Mouse (Mus musculus) hindbrain, embryonic 14.5 days (tissue): ENCODE measurements around the gene Atp6v0c. TPM values are rescaled to one million over a fixed set of nuclear protein-coding genes. Genes with fewer than 3 reads are reported as not detected.

ENCODE experiments used
- ATAC-seq: fragments of 200-750 bp; cut with Nextera tagmentation; 2 replicates; pipeline ENCODE4 v1.8.0; 2017; ENCODE audit warnings: moderate number of reproducible peaks, mild to moderate bottlenecking, moderate TSS enrichment, moderate library complexity; ENCODE audit not compliant: low FRiP score
- DNase-seq: peaks from one replicate; pipeline ENCODE4 v3.0.0-alpha.2; 2015; ENCODE audit warnings: low spot score
- H3K27ac ChIP-seq: fragments of 300-500 bp; sonication (generic); 2 replicates; pipeline ENCODE4 v1.5.1; 2014; ENCODE audit warnings: mild to moderate bottlenecking, moderate library complexity
- H3K27me3 ChIP-seq: fragments of 300-500 bp; sonication (generic); 2 replicates; pipeline ENCODE4 v1.6.1; 2014; ENCODE audit warnings: mild to moderate bottlenecking, low read length, mixed read lengths; ENCODE audit not compliant: control insufficient read depth, insufficient read depth
- H3K36me3 ChIP-seq: fragments of 300-500 bp; sonication (generic); replicated peaks from 2 replicates; pipeline ENCODE4 v1.6.1; 2014; ENCODE audit not compliant: control insufficient read depth, insufficient read depth
- H3K4me1 ChIP-seq: fragments of 300-500 bp; sonication (generic); replicated peaks from 2 replicates; pipeline ENCODE4 v1.6.1; 2014; ENCODE audit warnings: antibody characterized with exemption, low read length, mixed read lengths; ENCODE audit not compliant: control insufficient read depth, insufficient read depth
- H3K4me2 ChIP-seq: fragments of 300-500 bp; sonication (generic); replicated peaks from 2 replicates; pipeline ENCODE4 v1.6.1; 2014; ENCODE audit warnings: mild to moderate bottlenecking, moderate library complexity
- H3K4me3 ChIP-seq: fragments of 300-500 bp; sonication (generic); replicated peaks from 2 replicates; pipeline ENCODE4 v1.5.1; 2014; ENCODE audit warnings: mild to moderate bottlenecking, low read length
- H3K9ac ChIP-seq: fragments of 300-500 bp; sonication (generic); 2 replicates; pipeline ENCODE4 v1.6.1; 2014
- H3K9me3 ChIP-seq: fragments of 300-500 bp; sonication (generic); 2 replicates; pipeline ENCODE4 v1.6.1; 2016; ENCODE audit warnings: low read length; ENCODE audit not compliant: control insufficient read depth
- WGBS: fragments of 180-500 bp; shearing (Covaris S2); extraction: QIAGEN DNeasy Blood & Tissue Kit; methylation state at CpG from one replicate; pipeline ENCODE4 v1.1.7; 2014; 5-methylcytosine and 5-hydroxymethylcytosine counted together
- polyA plus RNA-seq: library from polyadenylated mRNA; unstranded; fragments of >200 nt; fragmentation: Nextera tagmentation; extraction: Ambion mirVana; gene quantifications from 2 replicates; pipeline ENCODE4 v1.2.1, GENCODE M21; 2014

The Atp6v0c gene
- polyA plus RNA-seq: 1,495 and 1,569 TPM in 2 replicates

DNA sequence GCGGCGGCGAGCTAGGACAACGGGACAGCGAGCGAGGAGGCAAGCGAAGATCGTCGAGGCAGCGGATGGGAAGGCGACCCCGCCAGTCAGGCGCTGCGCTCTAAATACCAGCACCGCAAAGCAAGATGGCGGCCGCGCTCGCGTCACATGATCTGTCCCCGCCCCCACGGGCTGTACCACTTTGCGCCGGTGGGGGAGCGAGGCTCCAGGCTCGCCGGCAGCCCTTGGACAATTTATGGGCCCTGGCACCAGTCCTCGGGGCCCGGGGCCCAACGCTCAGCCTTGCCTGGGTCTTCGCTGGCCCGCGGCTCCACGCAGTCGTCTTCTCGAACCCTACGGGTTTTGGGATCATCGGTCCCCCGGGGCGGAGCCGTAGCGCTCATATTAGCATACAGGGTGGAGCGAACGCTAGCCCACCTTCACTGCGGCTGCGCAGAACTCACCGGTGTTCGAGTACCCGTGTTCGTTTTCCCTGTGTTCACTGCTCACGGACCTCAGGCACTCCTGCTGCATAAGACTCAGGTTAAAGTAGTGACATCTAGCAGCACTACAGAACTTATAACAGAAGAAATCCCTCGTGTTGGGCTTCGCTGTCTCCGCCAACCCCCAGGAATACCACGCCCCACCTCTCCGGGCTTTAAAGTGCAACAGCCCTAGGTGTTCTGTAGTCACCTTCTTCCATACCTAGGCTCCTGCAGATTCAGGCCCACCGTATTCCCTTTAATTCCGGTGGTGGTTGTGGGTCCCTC lies at the start of gene Atp6v0c:
Gene Atp6v0c (minus strand): TSS at position 386 of the 749 bp plus-strand sequence.
- Histone ChIP-seq H3K9me3 (no peaks in the 10 kb centered on the region), H3K27ac (peak within 1 kb of the TSS; percentile 97), H3K27me3 (no peaks in the 10 kb centered on the region), H3K4me3 (peak within 1 kb of the TSS; percentile 97), H3K9ac (peak within 1 kb of the TSS; percentile 97), H3K4me2 (peak within 1 kb of the TSS; percentile 76), H3K4me1 (peaks cover 27% of the 10 kb centered on the region), H3K36me3 (peaks cover 21% of the 10 kb centered on the region)
- WGBS: under 1% methylated on average over 58 of the region's 58 CpGs
- DNase-seq: peak; percentile 96
- ATAC-seq: peak; percentile 90

GRCm38 (mm10) chr17:24216836-24217235 lies 47.3 kb upstream of the Atp6v0c start:
- Histone ChIP-seq H3K9ac (no peak overlapping the region), H3K9me3 (no peaks in the 10 kb centered on the region), H3K27ac (no peak overlapping the region), H3K27me3 (no peaks in the 10 kb centered on the region), H3K4me3 (no peak overlapping the region), H3K4me1 (peaks cover 13% of the 10 kb centered on the region), H3K4me2 (no peak overlapping the region), H3K36me3 (peaks cover 30% of the 10 kb centered on the region)
- DNase-seq (no peak), ATAC-seq (no peak)
- WGBS: 66% methylated on average over 4 of the region's 4 CpGs

GRCm38 (mm10) chr17:24213186-24213585 lies 43.7 kb upstream of the Atp6v0c start:
- Histone ChIP-seq H3K4me2 (no peak overlapping the region), H3K9me3 (no peaks in the 10 kb centered on the region), H3K36me3 (peaks cover 30% of the 10 kb centered on the region), H3K9ac (no peak overlapping the region), H3K27ac (no peak overlapping the region), H3K4me1 (peaks cover 31% of the 10 kb centered on the region), H3K27me3 (no peaks in the 10 kb centered on the region), H3K4me3 (no peak overlapping the region)
- 78% methylated on average over 6 of the region's 6 CpGs for WGBS
- no peak for ATAC-seq
- DNase-seq: no peak

DNA sequence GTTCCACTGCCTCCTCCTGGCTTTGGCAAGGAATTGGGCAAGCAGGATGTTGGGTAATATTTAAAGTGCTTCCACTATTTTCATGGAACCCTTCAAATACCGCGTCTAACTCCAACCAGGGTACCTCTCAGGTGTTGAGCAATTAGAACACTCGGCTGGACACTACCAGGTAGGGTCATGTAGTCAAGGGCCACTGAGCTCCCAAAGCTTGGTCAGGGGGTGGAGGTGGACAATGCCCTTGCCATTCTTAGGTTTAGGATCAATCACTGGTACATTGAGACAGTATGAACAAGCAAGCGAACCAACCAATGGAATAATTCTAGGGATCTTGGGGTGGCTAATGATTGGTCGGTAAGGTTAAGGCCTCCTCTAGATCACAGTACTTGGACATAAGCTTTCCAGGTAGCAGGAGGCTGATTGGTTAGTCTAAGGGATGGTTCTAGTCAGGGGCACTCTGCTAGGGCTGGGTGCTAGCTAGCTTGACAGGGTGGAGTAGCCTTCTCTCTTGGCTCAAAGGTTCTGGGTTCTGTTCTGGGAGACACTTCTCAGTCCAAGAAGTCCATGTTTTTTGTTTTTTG lies 43.0 kb upstream of the Atp6v0c start:
- H3K27ac ChIP-seq: 0 out of 2 replicates have a peak overlapping the region, but pooled peaks have one; percentile 27
- DNase-seq (no peak), ATAC-seq (no peak)
- H3K9me3 ChIP-seq: no peaks in the 10 kb centered on the region
- 0 out of 2 replicates have a peak, but pooled peaks cover 3% of the 10 kb centered on the region for H3K27me3 ChIP-seq
- peaks cover 38% of the 10 kb centered on the region for H3K4me1 ChIP-seq
- H3K4me2 ChIP-seq: peak overlapping the region; percentile 99
- peak overlapping the region; percentile 60 for H3K4me3 ChIP-seq
- peak overlapping the region; percentile 95; the same call in 1 of the 2 replicates for H3K9ac ChIP-seq
- WGBS: 34% methylated on average over 5 of the region's 5 CpGs
- peaks cover 26% of the 10 kb centered on the region for H3K36me3 ChIP-seq

DNA sequence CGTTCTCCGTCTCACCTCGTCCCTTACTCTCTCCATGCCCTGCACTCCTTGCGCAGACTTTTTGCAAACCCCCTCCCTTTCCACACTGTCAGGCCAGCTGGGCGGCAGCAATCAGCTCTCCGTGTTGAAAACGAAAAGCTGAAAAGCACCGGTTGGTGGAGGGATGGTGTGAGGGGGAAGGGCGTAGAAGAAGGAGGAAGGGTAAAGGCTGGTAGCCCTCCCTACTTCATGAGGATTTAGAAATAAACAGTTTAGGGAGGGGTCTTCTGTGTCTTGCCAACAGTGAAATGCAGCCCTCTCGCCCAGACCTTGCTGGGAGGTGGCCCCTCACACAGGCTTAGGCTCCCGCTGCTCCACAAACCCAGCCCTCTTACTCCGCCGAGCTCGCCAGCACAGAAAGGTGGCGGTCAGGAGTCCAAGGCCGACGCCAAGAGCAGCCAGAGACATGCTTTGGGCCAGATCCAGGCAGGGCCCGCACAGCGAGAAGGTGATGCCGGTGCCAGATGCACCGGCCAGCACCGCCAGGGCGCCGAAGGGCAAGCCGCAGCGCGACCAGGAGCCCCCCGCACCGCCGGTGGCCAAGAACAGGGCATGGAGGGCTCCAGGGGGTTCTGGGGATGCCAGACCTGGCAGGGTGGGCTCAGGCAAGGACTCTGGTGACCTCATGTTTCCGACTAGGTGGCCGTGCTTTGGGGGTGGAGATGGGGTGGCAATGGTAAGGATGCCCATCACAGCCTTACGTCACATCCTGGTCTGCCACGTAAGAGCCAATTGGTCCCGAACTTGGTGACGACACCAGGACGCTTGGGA lies 42.3 kb upstream of the Atp6v0c start:
- Histone ChIP-seq H3K4me2 (peak overlapping the region; percentile 99), H3K36me3 (peaks cover 20% of the 10 kb centered on the region), H3K27ac (peak overlapping the region; percentile 86), H3K27me3 (0 out of 2 replicates have a peak, but pooled peaks cover 4% of the 10 kb centered on the region), H3K9ac (peak overlapping the region; percentile 95), H3K9me3 (no peaks in the 10 kb centered on the region), H3K4me3 (peak overlapping the region; percentile 60), H3K4me1 (peaks cover 45% of the 10 kb centered on the region)
- DNase-seq: peak; percentile 86
- ATAC-seq: peak; percentile 66
- WGBS: 2% methylated on average over 37 of the region's 37 CpGs

GRCm38 (mm10) chr17:24210591-24210990 lies 41.1 kb upstream of the Atp6v0c start:
- peaks cover 57% of the 10 kb centered on the region for H3K4me1 ChIP-seq

DNA sequence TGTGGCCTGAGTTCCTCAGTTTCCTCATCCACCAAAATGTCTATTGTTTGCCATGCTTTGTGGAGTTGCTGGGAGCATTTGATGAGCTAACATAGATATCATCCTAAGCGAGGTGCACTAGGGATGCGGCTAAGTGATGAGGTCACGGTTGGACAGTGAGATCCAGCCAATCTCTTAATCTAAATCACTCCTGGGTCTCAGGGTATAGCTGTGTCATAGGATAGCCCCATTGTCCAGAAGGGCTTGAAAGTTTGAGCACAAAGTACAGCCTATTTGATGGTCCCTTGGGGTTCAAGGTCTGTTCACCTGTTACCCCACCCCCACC lies 40.4 kb upstream of the Atp6v0c start:
- H3K27ac ChIP-seq: peak overlapping the region; percentile 66
- peaks cover under 1% of the 10 kb centered on the region; the same call in 1 of the 2 replicates for H3K36me3 ChIP-seq
- H3K9me3 ChIP-seq: no peaks in the 10 kb centered on the region
- peaks cover 58% of the 10 kb centered on the region for H3K4me1 ChIP-seq
- H3K9ac ChIP-seq: peak overlapping the region; percentile 59; the same call in 1 of the 2 replicates
- 0 out of 2 replicates have a peak, but pooled peaks cover 4% of the 10 kb centered on the region for H3K27me3 ChIP-seq
- peak overlapping the region; percentile 95 for H3K4me2 ChIP-seq
- ATAC-seq (no peak), DNase-seq (no peak)
- 69% methylated on average over 3 of the region's 3 CpGs for WGBS
- H3K4me3 ChIP-seq: peak overlapping the region; percentile 35; the same call in 1 of the 2 replicates

More at GRCm38 (mm10) chr17:24210591-24210990, 41.1 kb upstream of the Atp6v0c start:
- H3K9ac ChIP-seq: no peak overlapping the region
- no peak overlapping the region for H3K27ac ChIP-seq
- ATAC-seq (no peak), DNase-seq (no peak)
- no peak overlapping the region for H3K4me2 ChIP-seq
- no peaks in the 10 kb centered on the region for H3K9me3 ChIP-seq
- 89% methylated on average over 3 of the region's 3 CpGs for WGBS
- H3K36me3 ChIP-seq: peaks cover 8% of the 10 kb centered on the region
- no peak overlapping the region for H3K4me3 ChIP-seq
- 0 out of 2 replicates have a peak, but pooled peaks cover 4% of the 10 kb centered on the region for H3K27me3 ChIP-seq

GRCm38 (mm10) chr17:24209043-24209915 lies 39.8 kb upstream of the Atp6v0c start, which contains the start of gene Ntn3:
Ntn3 (minus strand) TSS chr17:24209531.
- Histone ChIP-seq H3K9ac (peak within 1 kb of the TSS; percentile 59), H3K9me3 (no peaks in the 10 kb centered on the region), H3K4me3 (peak within 1 kb of the TSS; percentile 35), H3K4me2 (peak within 1 kb of the TSS; percentile 95), H3K27me3 (0 out of 2 replicates have a peak, but pooled peaks cover 4% of the 10 kb centered on the region), H3K36me3 (no peaks in the 10 kb centered on the region), H3K27ac (peak within 1 kb of the TSS; percentile 66), H3K4me1 (peaks cover 64% of the 10 kb centered on the region)
- 2% methylated on average over 31 of the region's 43 CpGs for WGBS
- DNase-seq (peak; percentile 60), ATAC-seq (peak; percentile 38)
